Mouse (Mus musculus) kidney, adult 2 months (tissue): ENCODE data around the gene Fut2.

ENCODE experiments used
- CTCF ChIP-seq: fragments of 200-500 bp; conservative IDR thresholded peaks from 2 replicates; pipeline ENCODE4 v1.5.1; 2011; ENCODE audit warnings: low read depth, mild to moderate bottlenecking, control low read depth, low read length, moderate library complexity, mixed read lengths; ENCODE audit not compliant: insufficient read depth, insufficient read length
- POLR2A ChIP-seq: fragments of 200-500 bp; IDR thresholded peaks from one replicate; pipeline ENCODE4 v1.6.1; 2011; ENCODE audit warnings: low read depth, low read length, control low read depth

- TF ChIP-seq CTCF: no peak
- no peak for TF ChIP-seq POLR2A
These were observed 42.7 kb downstream of the Fut2 start for GRCm38 (mm10) chr7:45623507-45623906.
